Mouse (Mus musculus) adrenal gland, postnatal 25 days (tissue): ENCODE data around the gene Pspc1. TPM values are rescaled to one million over a fixed set of nuclear protein-coding genes. Genes with fewer than 3 reads are reported as not detected.

Source experiments
- DNase-seq: peaks from one replicate; pipeline ENCODE4 v3.0.0; 2021; ENCODE audit warnings: mixed read lengths
- total RNA-seq: library from RNA; stranded (reverse); gene quantifications from 2 replicates; pipeline ENCODE4 v1.2.3, GENCODE M21; 2021

Gene Pspc1
- total RNA-seq, 1 experiment from 2014 or later = 27.5 TPM

DNA sequence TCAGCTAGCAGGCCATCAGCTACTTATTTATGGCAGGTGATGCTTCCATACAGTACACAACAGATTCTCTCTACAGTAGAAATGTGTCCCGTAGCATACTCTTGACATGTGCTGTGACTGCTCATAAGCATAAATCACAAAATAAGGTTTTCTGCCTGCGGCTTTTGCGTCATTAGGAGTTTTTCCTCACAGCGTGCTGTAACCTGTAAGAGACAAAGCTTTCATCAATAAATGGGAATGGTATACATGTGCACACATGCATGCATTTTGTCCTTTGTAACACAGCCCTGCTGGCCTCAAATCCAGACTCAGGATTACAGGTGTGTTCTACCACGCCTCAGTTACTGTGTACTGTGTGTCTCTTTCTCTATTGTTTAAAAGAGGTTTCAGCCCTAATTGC is 80.3 kb downstream of the Pspc1 start:
- no peak for DNase-seq

DNA sequence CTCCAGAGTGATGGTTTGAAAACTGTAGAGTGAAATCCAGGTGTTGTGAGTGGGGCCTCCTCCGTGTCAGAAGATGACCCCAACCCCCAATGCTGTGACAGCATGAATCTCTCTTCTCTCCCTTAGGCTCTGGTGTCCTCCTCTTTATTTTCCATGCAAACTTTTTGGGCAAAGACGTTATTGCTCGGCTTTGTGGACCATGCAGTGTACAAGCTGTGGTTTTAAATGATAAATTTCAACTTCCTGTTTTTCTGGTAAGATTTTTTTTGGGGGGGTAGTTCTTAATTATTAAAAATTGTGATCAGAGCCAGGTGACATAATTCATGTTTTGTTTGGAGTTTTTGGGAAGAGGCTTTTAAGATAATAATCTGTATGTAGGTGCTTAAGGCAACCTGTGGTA is 82.6 kb downstream of the Pspc1 start:
- no peak for DNase-seq

DNA sequence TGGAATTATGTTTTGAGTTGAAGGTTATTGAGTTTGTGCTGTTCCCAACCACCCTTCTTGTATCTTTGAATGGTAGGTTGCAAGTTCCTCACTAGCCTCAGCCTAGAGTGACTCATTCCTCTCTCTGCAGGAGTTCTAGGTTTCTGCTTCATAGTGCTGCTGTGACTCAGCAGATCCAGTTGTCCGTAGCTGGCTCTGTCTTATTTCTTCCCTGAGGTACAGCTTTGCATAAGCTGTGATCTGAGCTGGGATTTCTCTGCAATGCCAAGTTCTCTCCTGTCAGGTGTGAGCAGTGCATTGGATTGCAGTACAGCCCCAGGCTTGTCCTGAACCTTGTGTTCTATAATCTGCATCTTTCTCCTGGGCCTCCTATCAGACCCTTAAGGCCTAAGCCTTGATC is 88.3 kb downstream of the Pspc1 start:
- DNase-seq = no peak

DNA sequence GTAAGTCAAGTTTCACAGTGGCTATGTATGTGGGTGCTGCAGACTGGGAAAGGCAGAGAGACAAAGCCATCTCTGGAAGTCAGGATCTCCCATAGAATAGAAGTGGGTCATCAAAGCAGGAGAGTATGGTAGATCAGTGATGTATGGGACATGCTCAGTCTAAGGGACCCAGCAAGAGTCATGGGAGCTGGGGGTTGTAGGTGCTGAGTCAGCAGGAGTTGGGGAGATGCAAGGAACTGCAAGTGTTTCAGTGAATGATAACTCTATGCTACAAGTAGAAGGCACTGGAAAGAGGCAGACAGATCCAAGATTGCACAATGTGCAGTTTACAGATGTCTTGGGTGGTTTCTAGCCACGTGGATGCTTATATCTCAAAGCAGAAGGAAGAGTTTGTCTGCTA is 89.0 kb downstream of the Pspc1 start:
- no peak for DNase-seq

DNA sequence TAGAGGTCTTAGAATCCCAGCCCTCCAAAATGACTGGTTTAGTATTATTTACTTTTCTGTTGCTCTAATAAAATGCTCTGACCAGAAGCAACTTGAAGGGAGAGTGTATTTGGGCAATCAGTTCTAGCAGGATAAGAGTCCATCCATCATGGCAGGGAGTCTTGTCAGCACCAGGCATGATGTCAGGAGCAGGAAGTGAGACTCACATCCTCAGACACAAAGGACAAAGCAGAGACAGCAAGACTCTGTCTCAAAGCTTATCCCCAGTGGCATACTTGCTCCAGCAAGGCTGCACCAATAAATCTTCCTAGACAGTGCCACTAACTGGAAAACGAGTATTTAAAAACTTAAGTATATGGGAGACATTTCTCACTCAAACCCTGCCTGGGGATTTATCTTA is 92.7 kb downstream of the Pspc1 start:
- DNase-seq = no peak

Other genes with a start within 250 kb of the Pspc1 start
- gene Cenpj, start 202.9 kb downstream of the Pspc1 start, total RNA-seq = 13.5 and 13.7 TPM in 2 replicates
- gene Parp4, start 202.7 kb downstream of the Pspc1 start, total RNA-seq = 31.9 and 39.1 TPM in 2 replicates
- gene Mphosph8, start 110.1 kb downstream of the Pspc1 start, total RNA-seq = 30.0 and 37.5 TPM in 2 replicates
- gene Zmym5, start 33.4 kb upstream of the Pspc1 start, total RNA-seq = 33.7 and 39.0 TPM in 2 replicates
- 59.4 and 65.4 TPM in 2 replicates for gene Zmym2, start 108.3 kb upstream of the Pspc1 start, total RNA-seq